Mouse (Mus musculus): ENCODE results near the gene Eea1.
A peak's percentile ranks its signal among the peaks of the same experiment; 100 is the strongest.

Gene Eea1

GRCm38 (mm10) chr10:95949410-95949809, 9.0 kb downstream of the Eea1 start:
- no peak for DNase-seq (ENCODE audit: low spot score in 2 of 2)

- DNase-seq (ENCODE audit: low spot score in 2 of 2), result no peak
These were observed 9.7 kb downstream of the Eea1 start for GRCm38 (mm10) chr10:95950194-95950593.

- DNase-seq (ENCODE audit: low spot score in 2 of 2), result no peak
These were observed 10.3 kb downstream of the Eea1 start for GRCm38 (mm10) chr10:95950797-95951196.

GRCm38 (mm10) chr10:95951346-95951745, 10.9 kb downstream of the Eea1 start:
- no peak for DNase-seq (ENCODE audit: low spot score in 2 of 2)

GRCm38 (mm10) chr10:95956629-95957028, 16.2 kb downstream of the Eea1 start:
- DNase-seq (ENCODE audit: low spot score in 2 of 2), result no peak

GRCm38 (mm10) chr10:95957574-95957973, 17.1 kb downstream of the Eea1 start:
- DNase-seq (ENCODE audit: low spot score in 2 of 2), result no peak

- no peak for DNase-seq (ENCODE audit: low spot score in 2 of 2)
These were observed 24.2 kb downstream of the Eea1 start for GRCm38 (mm10) chr10:95964679-95965078.

- DNase-seq (ENCODE audit: low spot score in 2 of 2), result no peak
These were observed 29.2 kb downstream of the Eea1 start for GRCm38 (mm10) chr10:95969694-95970093.

GRCm38 (mm10) chr10:95970744-95971212, 30.3 kb downstream of the Eea1 start:
- no peak for DNase-seq (ENCODE audit: low spot score in 2 of 2)

- no peak for DNase-seq (ENCODE audit: low spot score in 2 of 2)
These were observed 30.9 kb downstream of the Eea1 start for GRCm38 (mm10) chr10:95971341-95971740.

GRCm38 (mm10) chr10:95971942-95972341, 31.5 kb downstream of the Eea1 start:
- DNase-seq (ENCODE audit: low spot score in 2 of 2), result no peak

GRCm38 (mm10) chr10:95974462-95974861, 34.0 kb downstream of the Eea1 start:
- no peak for DNase-seq (ENCODE audit: low spot score in 2 of 2)

GRCm38 (mm10) chr10:95976798-95977197, 36.3 kb downstream of the Eea1 start:
- DNase-seq (ENCODE audit: low spot score in 2 of 2), result no peak

GRCm38 (mm10) chr10:95989731-95990130, 49.3 kb downstream of the Eea1 start:
- no peak for DNase-seq (ENCODE audit: low spot score in 2 of 2)

- DNase-seq (ENCODE audit: low spot score in 2 of 2), result no peak
These were observed 50.7 kb downstream of the Eea1 start for GRCm38 (mm10) chr10:95991176-95991575.

- DNase-seq (ENCODE audit: low spot score in 2 of 2), result no peak
These were observed 60.5 kb downstream of the Eea1 start for GRCm38 (mm10) chr10:96000904-96001303.

GRCm38 (mm10) chr10:96015738-96016137, 75.3 kb downstream of the Eea1 start:
- no peak for DNase-seq (ENCODE audit: low spot score in 2 of 2)

- no peak for DNase-seq (ENCODE audit: low spot score in 2 of 2)
These were observed 77.0 kb downstream of the Eea1 start for GRCm38 (mm10) chr10:96017418-96017817.

- peak; percentile 35 to 51 for DNase-seq (ENCODE audit: low spot score in 2 of 2)
These were observed 93.0 kb downstream of the Eea1 start for GRCm38 (mm10) chr10:96033356-96033984.

GRCm38 (mm10) chr10:96034106-96034505, 93.7 kb downstream of the Eea1 start:
- no peak for DNase-seq (ENCODE audit: low spot score in 2 of 2)

- no peak for DNase-seq (ENCODE audit: low spot score in 2 of 2)
These were observed 95.5 kb downstream of the Eea1 start for GRCm38 (mm10) chr10:96035951-96036350.

- DNase-seq (ENCODE audit: low spot score in 2 of 2), result no peak
These were observed 103.8 kb downstream of the Eea1 start for GRCm38 (mm10) chr10:96044216-96044615.

GRCm38 (mm10) chr10:96047960-96048536, 107.6 kb downstream of the Eea1 start:
- no peak for DNase-seq (ENCODE audit: low spot score in 2 of 2)

GRCm38 (mm10) chr10:96048550-96048949, 108.1 kb downstream of the Eea1 start:
- DNase-seq (ENCODE audit: low spot score in 2 of 2), result no peak
